Mouse (Mus musculus) testis, adult 2 months (tissue): ENCODE measurements around the gene Rcsd1. TPM values are rescaled to one million over a fixed set of nuclear protein-coding genes. Genes with fewer than 3 reads are reported as not detected.
A peak's percentile ranks its signal among the peaks of the same experiment; 100 is the strongest.

Source experiments
- H3K27ac ChIP-seq: fragments of 200-500 bp; 2 replicates; pipeline ENCODE4 v1.5.1; 2012; ENCODE audit warnings: low read depth, low read length; ENCODE audit not compliant: control insufficient read depth, insufficient read depth
- H3K27me3 ChIP-seq: fragments of 200-500 bp; 2 replicates; pipeline ENCODE4 v1.6.1; 2012; ENCODE audit warnings: mild to moderate bottlenecking, low read length, moderate library complexity; ENCODE audit not compliant: control insufficient read depth, insufficient read depth
- H3K36me3 ChIP-seq: fragments of 200-500 bp; 2 replicates; pipeline ENCODE4 v1.6.1; 2012; ENCODE audit warnings: mild to moderate bottlenecking, low read length; ENCODE audit not compliant: control insufficient read depth, insufficient read depth
- H3K4me1 ChIP-seq: fragments of 200-500 bp; 2 replicates; pipeline ENCODE4 v1.6.1; 2012; ENCODE audit warnings: low read length; ENCODE audit not compliant: control insufficient read depth, insufficient read depth
- H3K4me3 ChIP-seq: fragments of 200-500 bp; 2 replicates; pipeline ENCODE4 v1.5.1; 2012; ENCODE audit warnings: low read depth, mild to moderate bottlenecking, low read length, moderate library complexity, mixed read lengths; ENCODE audit not compliant: control insufficient read depth
- CTCF ChIP-seq: fragments of 200-500 bp; IDR thresholded peaks from 2 replicates; pipeline ENCODE4 v1.5.1; 2012; ENCODE audit warnings: low read depth, mild to moderate bottlenecking, inconsistent platforms, low read length, moderate library complexity; ENCODE audit not compliant: control insufficient read depth, insufficient read depth, insufficient replicate concordance
- POLR2A ChIP-seq: fragments of 200-500 bp; IDR thresholded peaks from 2 replicates; pipeline ENCODE4 v1.6.1; 2012; ENCODE audit warnings: low read depth, mild to moderate bottlenecking, inconsistent platforms, low read length, moderate library complexity; ENCODE audit not compliant: control insufficient read depth
- polyA plus RNA-seq: library from polyadenylated mRNA; depleted of rRNA; stranded (reverse); fragments of >200 nt; gene quantifications from 2 replicates; pipeline ENCODE4 v1.2.3, GENCODE M21; 2012; rRNA removed

The Rcsd1 gene
- polyA plus RNA-seq, 1 experiment: 0.89 TPM

- TF ChIP-seq CTCF (no peak), POLR2A (no peak)
- Histone ChIP-seq H3K27ac (0 out of 2 replicates have a peak overlapping the region, but pooled peaks have one; percentile 12), H3K36me3 (no peaks in the 10 kb centered on the region; the same call in 1 of the 2 replicates), H3K27me3 (no peaks in the 10 kb centered on the region), H3K4me3 (no peak overlapping the region), H3K4me1 (peaks cover 6% of the 10 kb centered on the region)
These were observed 99.8 kb downstream of the Rcsd1 start for GRCm38 (mm10) chr1:165609495-165610320.

GRCm38 (mm10) chr1:165608904-165609303 lies 100.7 kb downstream of the Rcsd1 start:
- Histone ChIP-seq H3K27me3 (no peaks in the 10 kb centered on the region), H3K4me3 (no peak overlapping the region), H3K36me3 (no peaks in the 10 kb centered on the region; the same call in 1 of the 2 replicates), H3K4me1 (peaks cover 6% of the 10 kb centered on the region), H3K27ac (0 out of 2 replicates have a peak overlapping the region, but pooled peaks have one; percentile 29)
- no peak for TF ChIP-seq CTCF
- no peak for TF ChIP-seq POLR2A

- no peak for TF ChIP-seq POLR2A
- no peak for TF ChIP-seq CTCF
- H3K4me1 ChIP-seq: peaks cover 3% of the 10 kb centered on the region
- 0 out of 2 replicates have a peak overlapping the region, but pooled peaks have one; percentile 42 for H3K27ac ChIP-seq
- no peaks in the 10 kb centered on the region; the same call in 1 of the 2 replicates for H3K36me3 ChIP-seq
- no peaks in the 10 kb centered on the region for H3K27me3 ChIP-seq
- no peak overlapping the region for H3K4me3 ChIP-seq
These were observed 103.8 kb downstream of the Rcsd1 start for GRCm38 (mm10) chr1:165605774-165606173.

- no peaks in the 10 kb centered on the region; the same call in 1 of the 2 replicates for H3K36me3 ChIP-seq
- TF ChIP-seq CTCF: no peak
- no peak for TF ChIP-seq POLR2A
- no peak overlapping the region for H3K4me3 ChIP-seq
- no peaks in the 10 kb centered on the region for H3K27me3 ChIP-seq
- H3K4me1 ChIP-seq: peaks cover 2% of the 10 kb centered on the region; the same call in 1 of the 2 replicates
- no peak overlapping the region for H3K27ac ChIP-seq
These were observed 104.4 kb downstream of the Rcsd1 start for GRCm38 (mm10) chr1:165605108-165605507.

- Histone ChIP-seq H3K27ac (no peak overlapping the region), H3K4me3 (no peak overlapping the region), H3K4me1 (peaks cover 2% of the 10 kb centered on the region; the same call in 1 of the 2 replicates), H3K36me3 (no peaks in the 10 kb centered on the region; the same call in 1 of the 2 replicates), H3K27me3 (no peaks in the 10 kb centered on the region)
- TF ChIP-seq POLR2A (no peak), CTCF (no peak)
These were observed 105.4 kb downstream of the Rcsd1 start for GRCm38 (mm10) chr1:165604203-165604602.

GRCm38 (mm10) chr1:165603218-165603617 lies 106.3 kb downstream of the Rcsd1 start:
- H3K4me3 ChIP-seq: no peak overlapping the region
- H3K27ac ChIP-seq: no peak overlapping the region
- H3K4me1 ChIP-seq: peaks cover under 1% of the 10 kb centered on the region; the same call in 1 of the 2 replicates
- H3K36me3 ChIP-seq: no peaks in the 10 kb centered on the region; the same call in 1 of the 2 replicates
- H3K27me3 ChIP-seq: no peaks in the 10 kb centered on the region
- TF ChIP-seq POLR2A (no peak), CTCF (no peak)

GRCm38 (mm10) chr1:165601775-165602280 lies 107.7 kb downstream of the Rcsd1 start:
- TF ChIP-seq POLR2A (no peak), CTCF (no peak)
- H3K27ac ChIP-seq: 0 out of 2 replicates have a peak overlapping the region, but pooled peaks have one; percentile 21
- no peaks in the 10 kb centered on the region for H3K27me3 ChIP-seq
- H3K4me3 ChIP-seq: peak overlapping the region; percentile 74
- H3K36me3 ChIP-seq: no peaks in the 10 kb centered on the region; the same call in 1 of the 2 replicates
- H3K4me1 ChIP-seq: no peaks in the 10 kb centered on the region

Other genes with a start within 250 kb of the Rcsd1 start
- 156 and 161 TPM in 2 replicates for gene Dcaf6, start 249.3 kb downstream of the Rcsd1 start, polyA plus RNA-seq
- gene Mpc2, start 249.1 kb downstream of the Rcsd1 start, polyA plus RNA-seq: 320 and 352 TPM in 2 replicates
- gene Adcy10, start 224.6 kb downstream of the Rcsd1 start, polyA plus RNA-seq: 82.5 and 86.7 TPM in 2 replicates
- 32.3 and 45.3 TPM in 2 replicates for gene Mpzl1, start 75.2 kb downstream of the Rcsd1 start, polyA plus RNA-seq
- 30.4 and 36.9 TPM in 2 replicates for gene Creg1, start 54.0 kb upstream of the Rcsd1 start, polyA plus RNA-seq
- 16.6 and 17.2 TPM in 2 replicates for gene Cd247, start 78.9 kb upstream of the Rcsd1 start, polyA plus RNA-seq